Mouse (Mus musculus): ENCODE measurements around the gene Ap3m1.

DNA sequence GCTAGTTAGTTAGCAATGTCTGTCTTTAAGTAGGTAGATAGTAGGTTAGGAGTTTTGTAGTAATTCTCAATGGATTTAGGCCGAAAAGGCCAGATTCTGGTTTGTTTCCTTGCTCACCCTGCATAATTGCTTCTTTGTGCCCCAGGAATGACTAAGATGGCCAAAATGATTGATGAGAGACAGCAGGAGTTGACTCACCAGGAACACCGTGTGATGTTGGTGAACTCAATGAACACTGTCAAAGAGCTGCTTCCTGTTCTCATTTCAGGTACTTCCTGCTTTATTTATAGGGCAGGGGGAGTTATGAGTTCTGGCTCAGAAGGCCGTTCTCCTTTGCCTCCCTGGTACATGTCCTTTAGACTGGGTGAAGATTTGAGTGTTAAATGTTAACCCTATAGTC lies 66.8 kb downstream of the Ap3m1 start:
- TF ChIP-seq CTCF (IDR thresholded peaks at IDR 0.05; ENCODE audit: insufficient read depth, low read length), result no peak
- TF ChIP-seq POLR2A (IDR thresholded peaks at IDR 0.05; ENCODE audit: borderline replicate concordance, extremely low read depth, low read depth, low read length), result no peak
